Mouse (Mus musculus) thymus, postnatal 10 days (tissue): ENCODE results near the gene Omp.
"Not testable (repeated sequence)": the region's sequence is repeated elsewhere in the genome, so short reads cannot be mapped to it uniquely, and the experiment has no call there.

Experiments
- DNase-seq, 2 experiments: peaks; one replicate each; pipeline ENCODE4 v3.0.0; 2021; ENCODE audit warnings: low spot score in 2 of 2

The Omp gene

GRCm38 (mm10) chr7:98145402-98145801 lies at the start of gene Omp:
Gene Omp, minus strand, starts transcription at chr7:98145502.
- DNase-seq, result no peak

DNA sequence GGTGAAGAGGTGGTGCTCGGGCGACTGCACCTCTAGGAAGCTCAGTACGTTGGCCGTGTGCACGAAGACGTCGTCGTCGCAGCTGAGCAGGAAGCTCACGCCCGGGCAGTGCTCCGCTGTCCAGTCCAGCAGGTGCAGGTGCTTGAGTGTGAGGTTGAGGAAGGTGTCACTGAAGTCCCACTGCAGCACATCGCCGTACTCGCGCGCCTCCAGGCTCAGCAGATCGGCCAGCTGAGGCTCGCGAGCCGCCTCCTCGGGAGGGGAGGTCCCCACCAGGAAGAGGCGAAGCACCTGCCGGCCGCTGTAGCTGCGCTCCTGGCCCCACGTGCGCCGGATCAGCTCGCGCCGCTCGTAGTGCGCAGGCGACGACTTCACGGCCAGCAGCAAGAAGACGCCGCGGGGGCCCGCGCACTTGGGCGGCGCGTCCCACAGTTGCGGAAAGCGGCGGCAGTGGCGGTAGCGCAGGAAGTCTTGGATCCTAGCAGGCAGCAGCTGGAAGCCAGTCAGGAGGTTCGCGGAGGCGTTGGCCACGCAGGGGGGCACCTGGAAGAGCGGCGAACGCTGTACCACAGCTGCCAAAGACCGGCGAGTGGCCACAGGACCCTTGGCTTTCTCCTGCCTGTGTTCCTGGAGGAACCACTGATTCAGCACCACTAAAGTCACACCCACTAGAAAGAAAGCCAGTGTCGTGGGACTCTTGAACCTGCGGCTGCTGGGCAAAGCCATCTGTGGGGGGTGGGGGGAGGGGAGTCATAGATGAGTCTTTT lies 48.9 kb upstream of the Omp start:
- DNase-seq, result peak; percentile 42 to 58

- DNase-seq, result peak in 1 of 2 experiments; percentile 28
These were observed 48.3 kb upstream of the Omp start for GRCm38 (mm10) chr7:98193515-98194025.

DNA sequence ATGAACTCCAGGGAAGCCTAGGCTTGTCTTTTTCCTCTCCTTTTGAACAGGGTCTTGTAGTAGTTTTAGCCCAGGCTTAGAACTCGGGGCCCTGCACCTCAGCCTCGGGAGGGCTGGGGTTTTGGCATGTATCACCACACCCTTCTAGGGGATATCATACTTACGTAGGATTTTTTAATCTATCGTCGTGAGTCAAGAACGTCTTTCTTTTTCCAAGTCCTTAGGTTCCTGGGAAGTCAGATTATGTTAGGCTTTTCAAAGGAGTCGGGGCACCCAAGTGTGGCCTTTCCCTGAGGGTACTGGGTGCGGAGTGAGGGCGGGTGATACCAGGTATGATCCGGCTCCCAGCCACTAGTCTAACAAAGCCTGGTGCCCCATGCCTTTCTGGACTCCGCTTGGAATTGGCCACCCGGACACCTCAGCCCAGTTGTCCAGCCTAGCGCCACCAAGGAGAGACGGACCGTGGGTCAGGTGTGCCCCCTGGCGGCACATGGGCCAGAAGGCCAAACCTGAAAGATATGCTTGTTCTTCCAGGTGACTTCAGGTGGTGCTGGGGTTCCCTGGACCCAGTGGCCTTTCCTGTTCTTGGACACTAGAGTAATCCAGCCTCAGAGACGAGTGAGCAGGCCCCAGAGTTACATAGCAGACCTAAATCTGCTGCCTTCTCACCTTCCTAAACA lies 46.4 kb upstream of the Omp start:
- no peak for DNase-seq

GRCm38 (mm10) chr7:98190578-98190977 lies 45.3 kb upstream of the Omp start:
- no peak for DNase-seq

DNA sequence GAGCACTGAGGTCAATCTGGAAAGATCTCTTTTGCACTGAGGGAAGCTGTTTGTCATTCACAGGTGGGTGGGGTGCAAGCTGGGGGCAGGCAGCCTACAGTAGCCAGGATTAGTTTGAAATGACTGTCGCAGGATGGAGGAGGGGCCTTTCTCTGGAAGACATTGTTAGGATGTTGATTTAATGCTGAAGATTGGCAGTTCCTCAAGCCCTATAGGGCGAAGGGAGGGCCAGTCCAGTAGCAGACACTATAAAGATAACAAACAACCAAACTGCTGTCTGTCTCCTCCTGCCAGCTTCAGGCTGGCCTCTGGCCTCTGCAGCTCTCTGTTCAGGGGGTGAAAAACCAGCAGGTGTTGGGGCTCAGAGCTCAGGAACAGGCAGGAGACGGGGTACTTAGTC lies 44.4 kb upstream of the Omp start:
- DNase-seq, result no peak

- no peak for DNase-seq
These were observed 43.4 kb upstream of the Omp start for GRCm38 (mm10) chr7:98188680-98189079.

DNA sequence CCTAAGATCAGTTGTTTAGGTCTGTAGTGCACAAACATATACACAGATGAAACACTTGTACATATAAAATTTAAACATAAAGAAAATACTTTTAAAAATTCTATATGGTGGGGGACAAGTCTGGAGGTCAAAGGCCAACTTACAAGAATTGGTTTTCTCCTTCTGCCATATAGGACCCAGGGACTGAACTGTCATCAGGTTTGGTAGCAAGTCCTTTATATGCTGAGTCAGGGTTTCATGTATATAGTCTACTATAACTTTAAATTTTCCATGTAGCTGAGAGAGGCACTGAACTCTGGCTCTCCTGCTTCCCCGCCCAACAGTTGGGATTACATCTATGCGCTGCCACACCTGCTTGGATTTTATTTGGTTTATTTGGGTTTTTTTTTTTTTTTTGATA lies 42.9 kb upstream of the Omp start:
- no peak for DNase-seq

DNA sequence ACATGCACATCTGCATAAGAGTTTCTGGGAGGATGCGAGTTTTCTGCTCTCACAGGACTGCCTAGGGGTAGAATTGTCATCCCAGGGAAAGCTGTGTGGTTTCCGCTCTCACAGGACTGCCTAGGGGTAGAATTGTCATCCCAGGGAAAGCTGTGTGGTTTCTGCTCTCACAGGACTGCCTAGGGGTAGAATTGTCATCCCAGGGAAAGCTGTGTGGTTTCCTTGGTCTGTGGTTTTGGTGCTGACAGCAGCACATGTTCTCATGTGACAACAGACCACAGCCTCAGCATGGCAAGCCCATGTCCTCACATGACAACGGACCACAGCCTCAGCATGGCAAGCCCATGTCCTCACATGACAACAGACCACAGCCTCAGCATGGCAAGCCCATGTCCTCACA lies 42.0 kb upstream of the Omp start:
- not testable (repeated sequence) for DNase-seq

DNA sequence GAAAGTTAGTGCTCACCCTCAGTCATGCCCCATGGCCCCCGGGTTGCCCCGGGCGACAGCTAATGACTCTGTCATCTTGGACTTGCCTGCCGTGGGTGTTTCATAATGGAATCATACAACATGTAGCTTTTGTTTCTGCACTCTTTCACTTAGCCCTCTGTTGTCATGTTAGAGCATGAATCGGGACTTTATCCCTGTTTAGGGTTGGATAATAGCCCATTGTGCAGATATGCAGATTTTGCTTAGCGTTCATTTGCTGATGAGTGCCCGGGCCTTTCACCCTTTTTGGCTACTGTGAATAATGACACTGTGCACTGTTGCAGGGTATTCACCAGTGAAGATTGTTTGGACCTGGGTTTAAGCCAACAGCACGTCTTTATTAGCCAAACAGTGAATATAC lies 41.3 kb upstream of the Omp start:
- DNase-seq, result no peak

- DNase-seq, result no peak
These were observed 40.0 kb upstream of the Omp start for GRCm38 (mm10) chr7:98185326-98185725.

DNA sequence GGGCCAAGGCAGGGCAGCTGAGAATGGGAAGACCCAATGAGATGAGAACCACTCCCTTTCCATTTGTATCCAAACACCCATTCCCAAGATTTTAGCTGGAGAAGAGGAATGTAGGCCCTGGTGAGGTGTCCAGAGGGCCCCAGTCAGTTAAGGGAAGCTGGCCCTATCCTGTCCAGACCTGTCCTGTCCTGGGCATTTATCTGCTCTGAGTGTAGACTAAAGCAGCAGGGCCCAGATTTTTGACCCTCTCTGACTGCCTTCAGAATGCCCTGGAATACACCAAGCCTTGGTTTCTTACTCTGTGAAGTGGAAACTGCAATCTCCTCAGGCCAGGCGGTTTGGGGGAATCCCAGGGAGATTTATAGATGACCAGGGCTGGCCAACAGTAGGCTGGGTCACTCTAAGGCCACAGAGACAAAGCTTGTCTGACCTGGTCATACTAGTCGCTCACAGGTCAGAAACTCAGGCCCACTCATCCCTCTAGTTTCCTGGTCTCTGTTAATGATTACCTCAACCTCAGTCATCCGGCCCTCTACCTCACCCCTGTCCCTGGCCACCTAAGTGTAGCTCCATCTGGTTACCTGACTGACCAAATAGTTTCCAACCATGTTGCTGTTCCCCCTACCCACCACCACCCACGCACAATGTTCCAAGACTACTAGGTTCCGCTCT lies 33.4 kb upstream of the Omp start:
- DNase-seq, result no peak

GRCm38 (mm10) chr7:98177929-98178559 lies 32.7 kb upstream of the Omp start, which contains the start of gene Capn5:
Gene Capn5, minus strand, starts transcription at chr7:98178274.
- peak; percentile 67 to 68 for DNase-seq

DNA sequence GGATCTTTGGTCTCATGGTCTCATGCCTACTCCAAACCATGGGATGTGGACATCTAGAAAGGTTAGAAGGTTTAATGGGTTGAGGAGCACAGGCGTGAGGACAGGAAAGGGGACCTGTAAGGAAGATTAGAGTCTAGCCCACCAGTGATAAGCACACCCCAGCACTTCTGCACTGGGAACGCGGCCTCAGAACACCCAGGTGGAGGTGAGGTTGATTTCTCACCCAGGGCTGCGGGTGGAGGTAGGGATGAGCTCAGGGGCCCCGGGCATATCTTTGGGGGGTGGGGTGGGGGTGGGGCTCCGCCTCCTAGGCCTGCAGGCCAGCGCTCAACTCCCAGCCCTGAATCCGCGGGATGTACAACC lies 32.2 kb upstream of the Omp start:
- DNase-seq, result no peak

DNA sequence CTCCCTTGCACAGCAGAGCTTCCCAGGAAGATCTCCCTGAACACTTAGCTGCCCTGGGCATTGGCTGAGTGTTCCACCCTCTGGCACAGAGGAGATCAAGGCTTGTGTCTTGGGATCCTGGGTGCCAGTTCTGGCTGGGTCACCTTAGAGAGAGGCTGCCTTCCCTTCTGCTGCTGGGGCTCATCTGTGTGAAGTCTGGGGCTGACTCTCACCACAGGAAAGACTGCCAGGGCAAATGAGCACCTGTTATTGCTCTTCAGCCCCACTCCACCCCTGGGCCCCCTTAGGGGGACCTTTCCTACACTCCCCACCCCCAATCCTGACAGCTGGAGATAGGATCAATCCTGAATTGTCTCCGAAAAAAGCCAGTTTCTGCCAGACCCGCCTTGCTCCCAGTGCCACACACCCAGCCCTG lies 31.8 kb upstream of the Omp start:
- peak; percentile 37 to 56 for DNase-seq

DNA sequence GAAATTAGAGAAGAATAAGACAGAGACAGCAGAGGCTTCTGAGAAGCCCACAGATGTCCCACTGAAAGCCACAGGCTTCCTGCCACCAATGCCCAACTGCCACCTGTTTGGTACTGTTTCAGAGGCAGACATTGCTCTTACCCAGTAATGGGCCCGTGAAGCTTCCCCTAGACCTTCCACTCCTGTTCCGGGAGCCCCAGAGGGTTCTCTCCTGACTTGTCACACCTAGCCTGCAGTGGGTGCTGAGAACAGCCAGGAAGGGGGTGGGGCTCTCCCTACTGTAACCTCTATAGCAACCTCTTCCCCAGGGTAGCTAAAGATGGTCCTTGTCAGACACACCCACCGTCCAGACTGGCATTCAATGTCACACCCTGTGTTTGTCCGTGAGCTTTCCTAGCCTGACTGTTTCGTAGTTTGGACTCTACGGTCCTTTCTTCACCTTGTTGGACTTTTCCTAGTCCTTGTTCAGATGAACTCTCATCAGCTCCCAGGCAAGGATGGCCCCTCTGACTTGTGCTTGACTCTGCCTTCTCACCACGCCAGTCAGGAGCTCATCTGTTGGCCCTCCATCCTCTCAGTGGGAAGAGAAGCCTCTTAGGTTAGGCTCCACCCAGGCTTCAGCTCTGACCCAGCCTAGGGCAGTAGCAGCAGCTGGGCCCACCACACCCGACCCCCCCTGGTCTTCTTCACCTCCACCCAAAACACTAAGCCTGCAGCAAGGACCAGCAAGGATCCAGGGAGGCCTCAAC lies 31.2 kb upstream of the Omp start:
- DNase-seq, result peak; percentile 42 to 48

- no peak for DNase-seq
These were observed 29.8 kb upstream of the Omp start for GRCm38 (mm10) chr7:98174883-98175755.

DNA sequence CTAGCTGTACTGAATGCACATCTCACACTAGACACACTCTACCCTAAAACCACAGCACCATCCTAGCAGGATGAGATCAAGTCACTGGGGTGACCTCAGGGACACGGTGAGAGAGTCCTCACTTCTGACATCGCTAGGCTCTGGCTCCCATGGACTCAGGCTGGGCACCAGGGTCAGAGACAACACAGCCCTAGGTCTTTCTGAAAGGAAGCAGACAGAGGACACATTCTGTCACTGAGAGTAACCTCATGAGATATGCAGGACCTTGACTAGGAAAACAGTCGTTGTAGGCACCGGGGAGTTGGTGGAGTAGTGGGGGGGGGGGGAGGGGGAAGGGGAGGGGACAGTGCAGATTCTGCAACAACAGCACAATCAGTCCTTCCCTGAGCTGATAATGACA lies 28.1 kb upstream of the Omp start:
- DNase-seq, result no peak

DNA sequence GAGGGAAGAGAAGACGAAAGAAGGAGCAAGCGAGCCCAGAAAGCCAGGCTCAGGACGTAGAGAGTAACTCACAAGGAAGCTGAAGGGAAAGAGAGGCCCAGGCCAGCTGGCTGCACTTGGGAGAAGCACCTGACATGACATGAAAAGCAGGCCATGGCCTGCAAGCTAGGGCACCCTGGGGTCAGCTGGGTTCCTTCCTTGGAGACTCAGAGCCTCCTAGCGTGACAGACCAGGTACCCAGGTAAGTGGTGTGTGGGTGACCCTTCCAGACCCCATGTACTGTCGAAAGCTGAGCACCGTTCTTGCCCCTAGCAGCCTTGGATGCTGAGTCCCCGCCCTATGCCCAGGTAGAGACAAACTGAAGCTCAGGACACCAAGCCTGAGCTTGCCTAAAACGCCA lies 27.4 kb upstream of the Omp start:
- no peak for DNase-seq
